In genomic region chr6:137494136-137494475, GRCm38 (mm10) we compare ENCODE assay signal across 15 mouse cellular contexts.
"Had no signal": no experiment of that assay in that cellular context is flagged by ENCODE, and none has a peak within 500 bp of the region (broad histone marks: within the 10 kb centered on the region; RNA-seq: fewer than 3 reads in every experiment).

No protein-coding gene starts in this region.

- H3K27me3 ChIP-seq: neural tube, embryonic 15.5 days; stomach, embryonic 15.5 days had no signal

- DNase-seq: retina, postnatal 1 day; right cerebral cortex, adult 18-20 months; right cerebral cortex, postnatal 14 days; right cerebral cortex, postnatal 25 days; right cerebral cortex, postnatal 4 days; spleen, adult 18-20 months; thymus, adult 18-20 months; thymus, adult 2 months; thymus, postnatal 14 days; thymus, postnatal 25 days; thymus, postnatal 36 days; thymus, postnatal 4 days had no signal

- H3K9me3 ChIP-seq: neural tube, embryonic 15.5 days; stomach, embryonic 15.5 days had no signal

- H3K4me1 ChIP-seq: neural tube, embryonic 15.5 days; stomach, embryonic 15.5 days had no signal

- H3K36me3 ChIP-seq: neural tube, embryonic 15.5 days; stomach, embryonic 15.5 days had no signal

- H3K27ac ChIP-seq: neural tube, embryonic 15.5 days; stomach, embryonic 15.5 days; stomach, postnatal 0 days had no signal

- H3K4me3 ChIP-seq: neural tube, embryonic 15.5 days; stomach, embryonic 15.5 days had no signal

- H3K9ac ChIP-seq: neural tube, embryonic 15.5 days; stomach, embryonic 15.5 days had no signal

- H3K4me2 ChIP-seq: neural tube, embryonic 15.5 days; stomach, embryonic 15.5 days had no signal
